Mouse (Mus musculus) mature B cell (primary cell): ENCODE results near the gene Arhgap31.

Experiments used
- in situ Hi-C: fragments of 300-500 bp; cut with MboI; formaldehyde crosslinking; loops from 2 replicates; pipeline ENCODE4 v1.14.3; 2019

The Arhgap31 gene

DNA sequence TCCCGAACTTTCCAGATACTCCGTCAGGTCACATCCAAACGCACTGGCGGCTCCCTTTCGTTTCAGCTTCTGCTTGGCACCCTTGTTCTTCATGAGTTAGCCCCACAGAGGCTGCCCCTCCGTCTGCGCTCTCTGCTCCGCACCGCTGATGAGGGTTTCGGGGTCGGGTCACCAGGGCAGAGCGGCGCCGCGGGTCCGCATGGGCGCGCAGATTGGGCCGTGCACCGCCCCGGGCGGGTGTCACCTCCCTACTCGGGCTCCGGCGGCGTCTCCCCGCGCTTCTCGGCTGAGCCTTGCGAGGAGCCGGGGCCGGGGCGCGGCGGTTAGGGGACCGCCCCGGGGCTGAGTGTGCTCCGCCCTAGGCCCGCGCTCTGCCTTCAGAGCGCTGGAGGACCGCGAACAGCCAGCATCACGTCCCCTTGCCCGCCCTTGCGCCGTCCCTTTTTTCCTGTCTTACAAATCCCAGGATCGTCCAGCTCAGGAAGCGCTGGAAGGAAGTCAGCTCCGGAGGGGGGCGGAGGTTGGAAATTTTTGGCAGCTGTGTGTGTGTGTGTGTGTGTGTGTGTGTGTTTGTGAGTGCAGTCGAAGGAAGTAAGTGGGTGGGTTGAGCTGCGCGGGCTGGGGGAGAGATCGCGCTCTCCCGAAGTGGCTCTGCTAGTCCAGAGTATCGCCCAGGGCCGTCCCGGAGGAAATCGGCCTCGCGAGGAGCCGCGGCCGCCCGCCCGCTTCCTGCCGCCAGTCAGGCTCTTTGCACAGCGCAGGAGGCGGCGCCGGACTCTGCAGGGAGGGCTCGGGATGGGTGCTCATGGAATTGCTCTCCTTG, at the start of gene Arhgap31:
Gene Arhgap31 (minus strand): TSS at position 694 of the 823 bp plus-strand sequence.
- in situ Hi-C loops = no loop called here

DNA sequence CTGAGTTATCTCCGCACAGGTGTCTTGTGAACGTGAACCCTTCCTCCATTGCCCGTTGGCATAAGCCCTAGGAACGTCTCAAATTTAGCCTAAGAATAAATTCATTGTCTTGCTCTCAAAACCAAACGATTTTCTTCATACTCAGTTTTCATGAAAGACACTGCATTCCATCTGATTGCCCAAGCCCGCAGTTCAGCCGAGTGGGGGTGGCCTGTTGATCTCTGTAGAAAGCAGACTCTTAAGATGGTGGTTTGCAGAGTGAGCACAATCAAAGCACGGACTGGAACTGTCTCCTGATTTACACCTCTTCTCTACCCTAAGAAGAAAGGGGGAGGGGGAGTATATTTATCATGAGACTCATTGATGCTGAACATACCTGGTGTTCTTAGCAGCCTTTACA, 49.3 kb upstream of the Arhgap31 start:
- in situ Hi-C loops = no loop called here

DNA sequence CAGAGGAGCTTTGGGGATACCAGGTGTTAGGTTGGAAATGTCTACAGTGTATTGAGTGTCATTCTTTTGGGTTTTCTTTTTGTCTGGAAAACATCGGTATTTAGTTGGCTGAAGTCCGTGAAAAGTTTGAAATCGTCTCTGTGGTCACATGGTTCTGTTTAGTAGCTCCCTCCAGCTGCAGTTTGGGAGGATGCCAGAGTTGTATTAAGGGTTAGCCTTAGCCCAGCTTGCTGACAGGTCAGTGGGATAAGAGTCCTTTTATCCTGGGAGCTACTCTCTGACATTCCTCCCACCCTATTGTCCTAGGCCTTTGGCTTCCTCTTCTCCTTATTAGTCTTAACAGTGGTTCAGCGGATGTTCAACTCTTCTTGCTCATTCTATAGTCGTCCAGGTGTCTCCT, 48.9 kb upstream of the Arhgap31 start:
- in situ Hi-C loops = no loop called here

DNA sequence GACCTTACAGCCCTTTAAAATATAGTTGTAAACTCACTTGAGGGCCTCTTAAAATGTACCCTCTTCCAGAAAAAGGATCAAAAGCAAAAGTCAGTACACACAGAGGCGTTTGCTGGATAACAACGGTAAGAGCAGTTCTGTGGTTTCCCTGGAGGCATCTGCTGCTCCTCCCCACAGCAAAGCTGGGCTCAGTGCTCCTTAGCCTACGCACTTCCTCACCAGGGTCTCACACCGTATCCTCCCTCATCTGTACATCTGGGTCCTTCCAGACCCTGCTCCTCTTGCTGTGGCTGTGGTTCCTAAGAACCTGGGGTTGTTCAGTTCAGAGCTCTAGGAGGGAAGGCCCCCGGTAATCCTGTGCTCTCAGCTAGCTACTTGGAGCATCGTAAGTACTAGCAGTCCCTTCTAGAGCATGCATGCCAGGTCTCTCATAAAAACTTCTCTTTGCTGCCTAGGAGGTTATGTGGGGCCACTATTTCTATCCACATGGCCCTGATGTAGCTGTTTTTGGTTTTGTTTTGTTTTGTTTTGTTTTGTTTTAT, 47.8 kb upstream of the Arhgap31 start:
- in situ Hi-C loops = no loop called here

DNA sequence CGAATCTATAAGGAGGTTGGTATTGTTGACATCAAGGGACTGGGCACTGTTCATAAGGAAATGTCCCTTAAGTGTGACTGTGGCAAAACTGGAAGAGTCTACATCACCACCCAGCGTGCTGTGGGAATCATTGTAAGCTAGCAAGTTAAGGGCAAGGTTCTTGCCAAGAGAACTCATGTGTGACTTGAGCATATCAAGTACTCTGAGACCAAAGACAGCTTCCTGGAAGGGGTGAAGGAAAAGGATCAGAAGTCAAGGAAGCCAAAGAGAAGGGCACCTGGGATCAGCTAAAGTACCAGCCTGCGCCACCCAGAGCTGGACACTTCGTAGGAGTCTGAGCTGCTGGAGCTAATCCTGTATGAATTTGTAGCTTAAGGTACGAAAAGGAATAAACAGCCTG, 47.2 kb upstream of the Arhgap31 start:
- in situ Hi-C loops = no loop called here

DNA sequence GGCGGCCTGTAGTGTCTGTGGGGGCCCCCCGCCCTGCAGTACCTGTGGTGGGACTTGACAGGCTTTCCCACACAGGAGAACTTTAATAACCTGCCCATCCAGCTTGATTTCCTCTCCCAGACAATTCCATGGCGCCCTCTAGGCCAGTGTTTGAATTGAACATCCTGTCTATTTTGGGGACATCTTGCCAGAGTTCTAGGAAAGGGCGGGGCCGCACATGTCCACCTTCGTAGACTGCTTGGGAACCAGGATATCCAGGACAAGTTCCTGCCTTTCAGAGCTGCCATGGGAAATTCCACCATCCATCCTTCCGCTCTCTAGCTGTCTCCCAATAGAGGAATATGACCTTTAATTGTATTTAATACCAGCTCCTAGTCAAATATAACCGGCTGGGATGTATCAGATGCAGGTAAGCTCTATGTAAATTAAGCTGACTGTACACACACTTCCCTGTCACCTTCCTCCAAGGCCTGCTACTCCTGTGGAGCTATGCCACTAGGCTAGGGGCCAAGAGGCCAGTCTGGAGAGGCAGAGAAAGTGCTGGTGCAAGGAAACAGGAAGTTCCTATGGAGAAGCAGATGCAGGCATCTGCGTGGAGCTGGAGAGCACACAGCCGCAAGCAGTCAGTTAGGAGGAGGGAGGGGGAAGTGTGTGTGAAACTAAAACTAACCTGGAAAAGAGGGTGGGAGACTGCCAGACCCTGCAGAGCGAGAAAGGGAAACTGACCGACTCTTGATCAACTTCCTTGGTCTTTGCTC, 45.2 kb upstream of the Arhgap31 start:
- in situ Hi-C loops = no loop called here

DNA sequence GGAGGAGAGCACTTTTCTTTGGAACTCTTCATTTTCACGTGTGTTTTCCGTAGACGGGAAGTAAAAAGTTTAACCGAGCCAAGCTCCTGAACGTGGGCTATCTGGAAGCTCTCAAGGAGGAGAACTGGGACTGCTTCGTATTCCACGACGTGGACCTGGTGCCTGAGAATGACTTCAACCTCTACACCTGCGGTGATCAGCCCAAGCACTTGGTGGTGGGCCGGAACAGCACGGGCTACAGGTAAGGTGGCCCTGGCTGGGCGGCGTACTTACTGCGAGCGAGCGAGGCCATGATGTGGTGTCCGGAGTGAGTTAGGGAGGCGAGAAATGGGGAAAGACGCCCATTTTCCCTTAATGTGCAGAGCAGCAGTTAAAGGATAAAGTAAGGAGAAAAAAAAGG, 44.6 kb upstream of the Arhgap31 start:
- in situ Hi-C loops = no loop called here

DNA sequence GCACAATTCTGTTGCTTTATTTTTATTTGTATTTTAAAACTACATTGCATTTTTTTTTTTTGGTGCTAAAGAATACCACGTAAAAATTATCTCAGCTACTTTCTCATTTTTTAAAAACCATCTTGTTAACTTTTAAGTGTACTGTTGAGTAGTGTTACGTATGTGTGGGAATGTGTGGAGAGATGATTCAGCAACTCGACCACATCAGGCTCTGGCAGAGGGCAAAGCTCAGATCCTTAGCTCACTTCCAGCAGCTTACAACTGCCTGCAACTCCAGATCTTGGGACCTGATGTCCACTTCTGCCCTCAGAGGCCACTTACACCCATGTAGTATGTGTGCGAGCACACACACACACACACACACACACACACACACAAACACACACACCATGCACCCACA, 43.5 kb upstream of the Arhgap31 start:
- in situ Hi-C loops = no loop called here

DNA sequence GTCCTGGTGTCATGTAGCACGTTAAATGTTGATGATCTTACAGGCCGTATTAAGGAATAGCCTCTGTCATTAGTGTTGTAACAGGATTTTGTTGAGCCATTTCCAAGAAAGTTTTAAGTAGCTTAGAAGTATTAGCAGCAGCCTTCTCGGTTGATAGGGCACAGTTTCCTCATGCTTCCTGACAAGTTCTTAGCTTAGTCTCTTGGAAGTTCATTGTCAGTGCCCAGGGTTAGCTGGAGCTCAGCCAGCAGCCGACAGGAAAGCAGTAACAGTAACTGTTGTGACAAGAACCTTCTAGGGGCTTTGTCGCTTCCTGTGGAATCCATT, 43.1 kb upstream of the Arhgap31 start:
- in situ Hi-C loops = no loop called here

DNA sequence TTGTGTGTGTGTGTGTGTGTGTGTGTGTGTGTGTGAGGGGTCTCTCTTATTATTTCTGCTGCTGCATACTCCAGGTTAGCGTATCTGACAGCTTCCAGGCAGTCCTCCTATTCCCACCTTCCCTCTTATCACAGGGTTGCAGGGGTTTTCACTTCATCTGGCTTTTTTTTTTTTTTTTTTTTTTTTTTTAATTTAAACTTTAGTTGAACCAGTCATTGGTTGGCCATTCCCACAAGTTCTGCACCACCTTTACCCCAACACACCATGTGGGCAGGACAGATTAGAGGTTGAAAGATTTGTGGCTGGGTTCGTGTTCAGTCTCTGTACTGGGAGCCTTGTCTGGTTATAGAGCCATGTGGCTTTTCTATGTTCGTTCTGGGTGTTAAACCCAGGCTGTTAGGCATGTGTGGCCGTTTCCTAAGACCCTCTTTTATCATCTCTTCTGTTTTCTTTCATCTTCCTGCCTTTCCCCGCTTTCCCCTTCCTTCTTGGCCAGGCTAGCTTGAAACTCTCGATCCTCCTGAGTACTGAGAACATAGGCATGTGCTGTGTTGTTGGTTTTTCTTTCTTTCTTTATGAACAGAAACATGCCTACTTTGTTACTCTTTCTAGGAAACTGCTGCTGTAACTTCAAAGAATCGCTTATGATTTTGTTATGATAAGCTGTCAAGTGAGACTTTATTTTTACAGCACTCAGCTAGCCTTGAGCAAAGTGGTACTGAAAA, 42.5 kb upstream of the Arhgap31 start:
- in situ Hi-C loops = no loop called here

DNA sequence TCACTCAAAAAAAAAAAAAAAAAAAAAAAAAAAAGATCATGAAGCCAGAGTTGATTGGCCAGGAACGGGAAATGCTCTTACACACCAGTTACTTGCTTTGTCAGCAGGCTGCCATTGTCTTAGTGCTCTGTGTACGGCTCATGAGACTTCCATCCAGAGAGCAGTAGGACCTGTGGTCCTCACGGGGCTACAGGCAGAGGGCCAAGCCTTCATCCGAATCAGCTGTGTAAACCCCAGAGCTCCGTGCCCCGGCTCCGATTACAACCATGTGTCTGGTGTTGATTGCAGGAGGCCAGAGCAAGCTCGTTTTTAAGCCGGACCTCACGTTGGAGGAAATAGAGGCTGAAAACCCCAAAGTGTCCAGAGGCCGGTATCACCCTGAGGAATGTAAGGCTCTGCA, 40.6 kb upstream of the Arhgap31 start:
- in situ Hi-C loops = no loop called here

DNA sequence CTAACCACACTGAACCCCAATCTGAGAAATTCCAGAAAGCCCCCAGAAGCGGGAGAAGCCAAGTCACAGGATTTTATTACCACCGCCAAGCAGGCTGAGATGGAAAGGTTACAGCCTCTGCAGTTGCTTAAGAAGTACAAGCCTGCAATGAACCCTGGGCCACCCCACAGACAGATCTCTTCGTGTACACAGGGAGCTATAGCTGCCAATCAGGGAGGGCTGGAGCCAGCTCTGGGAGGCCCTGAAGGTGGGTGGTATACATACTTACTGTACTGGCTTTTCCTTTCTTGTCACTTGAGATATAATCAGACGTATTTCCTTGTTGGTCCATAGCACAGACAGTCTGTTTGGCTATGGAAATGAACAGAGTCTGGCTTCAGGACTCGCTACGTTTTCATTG, 37.7 kb upstream of the Arhgap31 start:
- in situ Hi-C loops = no loop called here

DNA sequence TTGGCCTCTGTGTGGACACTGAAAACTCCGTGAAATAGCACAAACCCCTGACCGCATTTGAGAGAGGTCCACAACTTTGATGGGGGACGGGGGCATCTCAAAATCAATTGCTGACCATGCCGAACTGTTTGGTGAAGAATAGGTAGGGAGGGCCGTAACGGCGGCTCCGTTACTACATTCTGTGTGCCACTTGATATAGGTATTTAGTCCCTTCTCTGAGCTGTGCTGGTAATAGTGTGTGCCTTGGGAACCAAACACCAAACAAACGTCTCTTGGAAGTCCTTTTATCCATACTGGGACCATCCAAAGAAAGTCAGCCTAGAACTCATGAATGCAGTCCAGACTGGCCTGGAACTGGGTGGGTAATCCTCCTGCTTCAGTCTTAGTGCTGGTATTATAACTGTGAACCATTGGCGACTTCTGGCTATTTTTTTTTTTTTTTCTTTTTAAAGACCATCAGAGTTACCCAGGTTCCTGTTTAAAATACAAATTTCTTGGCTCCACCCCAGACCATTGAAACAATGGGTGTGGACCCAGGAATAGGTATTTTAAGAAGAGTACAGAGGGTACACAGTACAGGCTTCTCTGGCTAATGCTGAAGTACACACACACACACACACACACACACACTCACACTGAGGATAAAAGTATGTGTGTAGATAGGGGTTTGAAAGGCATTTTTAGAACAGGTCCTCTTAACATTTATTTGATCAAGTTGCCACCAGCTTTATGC, 31.0 kb upstream of the Arhgap31 start:
- in situ Hi-C loops = no loop called here

DNA sequence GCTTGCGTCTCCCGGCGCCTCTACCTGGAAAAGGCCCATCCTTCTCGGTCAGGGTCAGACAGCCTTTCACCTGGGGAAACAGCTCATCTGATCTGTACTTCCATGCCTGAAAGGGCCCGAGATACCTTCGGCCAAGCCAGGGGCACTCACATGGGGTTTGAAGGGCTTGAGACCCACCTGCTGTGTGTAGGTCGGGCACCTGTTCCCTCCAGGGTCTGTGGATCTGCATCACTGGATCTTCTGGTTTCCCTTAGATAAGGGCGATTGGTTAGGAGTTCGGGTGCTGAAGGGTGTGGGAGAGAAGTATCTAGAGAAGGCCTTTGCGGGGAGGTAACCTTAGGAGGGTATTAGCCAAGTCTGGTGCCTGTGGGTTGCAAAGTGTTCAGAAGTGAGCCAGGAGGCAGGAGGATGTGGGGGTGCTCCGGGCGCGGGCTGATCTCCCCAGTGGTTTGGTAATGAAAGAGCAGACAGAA, 29.6 kb upstream of the Arhgap31 start:
- in situ Hi-C loops = no loop called here

DNA sequence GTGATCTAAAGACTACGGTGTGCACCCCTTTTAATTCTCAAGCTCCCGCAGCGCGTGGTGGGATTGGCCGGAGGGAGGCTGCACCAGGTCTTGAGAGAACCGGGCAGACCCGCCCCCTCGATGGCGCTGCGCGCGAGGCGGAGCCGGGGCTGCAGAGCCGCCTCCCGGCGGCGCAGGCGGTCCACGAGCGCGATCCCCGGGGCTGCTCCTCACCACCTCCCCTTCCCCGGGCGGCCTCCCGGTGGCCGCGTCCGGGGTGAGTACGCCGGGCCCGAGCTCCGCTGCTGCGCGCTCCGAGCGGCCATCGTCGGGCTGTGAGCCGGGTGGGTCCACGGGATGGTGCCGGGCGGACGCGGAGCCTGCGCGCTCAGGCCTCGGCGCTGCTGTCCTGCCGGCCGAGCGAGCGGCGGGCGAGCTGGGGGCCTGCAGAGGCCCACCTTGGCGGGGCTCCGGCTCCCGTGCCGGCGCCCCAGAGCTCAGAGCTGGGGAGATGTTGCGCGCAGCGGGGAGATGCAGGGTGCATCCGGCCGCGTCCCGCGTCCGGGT, 29.1 kb upstream of the Arhgap31 start, which contains the start of gene B4galt4:
Gene B4galt4 (plus strand): TSS at position 152 of the 546 bp plus-strand sequence.
- in situ Hi-C loops = no loop called here

DNA sequence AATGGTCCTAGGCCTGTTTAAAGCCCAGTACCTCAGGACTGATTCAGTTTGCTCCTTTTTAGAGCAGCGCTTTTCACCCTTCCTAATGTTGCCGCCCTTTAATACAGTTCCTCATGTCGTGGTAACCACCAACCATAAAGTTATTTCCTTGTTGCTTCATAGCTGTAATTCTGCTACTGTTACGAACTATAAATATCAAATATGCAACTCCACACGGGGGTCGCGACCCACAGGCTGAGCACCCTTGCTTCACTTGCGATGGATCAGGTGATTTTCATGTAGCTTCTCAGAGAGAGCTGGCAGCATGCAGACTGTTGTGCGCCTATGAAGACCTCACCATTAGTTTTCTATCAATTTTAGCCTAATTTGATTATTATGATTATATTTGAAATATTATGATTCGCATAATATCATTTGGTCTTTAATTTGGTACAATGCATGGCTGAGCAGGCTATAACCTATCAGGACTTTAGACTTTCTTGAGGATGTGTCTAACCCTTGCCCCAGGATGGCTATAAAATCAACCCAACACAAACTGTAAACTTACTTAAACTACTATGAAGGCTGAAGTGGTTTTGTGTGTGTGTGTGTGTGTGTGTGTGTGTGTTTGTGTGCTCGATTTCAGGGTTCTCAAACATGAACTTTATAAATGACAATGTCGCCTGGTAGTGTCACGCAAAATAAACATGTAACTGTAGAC, 28.3 kb upstream of the Arhgap31 start:
- in situ Hi-C loops = no loop called here

DNA sequence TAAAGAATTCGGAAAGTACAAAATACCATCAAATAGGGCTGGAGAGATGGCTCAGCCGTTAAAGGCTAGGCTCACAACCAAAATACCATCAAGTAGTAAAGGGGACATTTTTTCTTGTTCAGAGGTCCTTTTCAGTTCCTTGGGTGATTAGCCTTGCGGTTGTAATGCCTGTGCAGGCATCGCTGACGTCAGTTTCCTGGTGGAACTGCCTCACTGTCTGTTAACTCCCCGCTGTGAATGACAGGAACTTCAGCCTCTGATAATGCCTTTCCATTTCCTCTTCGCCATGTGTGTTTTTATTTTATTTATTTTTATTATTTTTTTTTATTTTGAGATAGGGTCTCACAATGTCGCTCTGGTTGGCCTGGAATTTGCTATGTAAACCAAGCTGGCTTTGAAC, 17.8 kb upstream of the Arhgap31 start:
- in situ Hi-C loops = no loop called here

DNA sequence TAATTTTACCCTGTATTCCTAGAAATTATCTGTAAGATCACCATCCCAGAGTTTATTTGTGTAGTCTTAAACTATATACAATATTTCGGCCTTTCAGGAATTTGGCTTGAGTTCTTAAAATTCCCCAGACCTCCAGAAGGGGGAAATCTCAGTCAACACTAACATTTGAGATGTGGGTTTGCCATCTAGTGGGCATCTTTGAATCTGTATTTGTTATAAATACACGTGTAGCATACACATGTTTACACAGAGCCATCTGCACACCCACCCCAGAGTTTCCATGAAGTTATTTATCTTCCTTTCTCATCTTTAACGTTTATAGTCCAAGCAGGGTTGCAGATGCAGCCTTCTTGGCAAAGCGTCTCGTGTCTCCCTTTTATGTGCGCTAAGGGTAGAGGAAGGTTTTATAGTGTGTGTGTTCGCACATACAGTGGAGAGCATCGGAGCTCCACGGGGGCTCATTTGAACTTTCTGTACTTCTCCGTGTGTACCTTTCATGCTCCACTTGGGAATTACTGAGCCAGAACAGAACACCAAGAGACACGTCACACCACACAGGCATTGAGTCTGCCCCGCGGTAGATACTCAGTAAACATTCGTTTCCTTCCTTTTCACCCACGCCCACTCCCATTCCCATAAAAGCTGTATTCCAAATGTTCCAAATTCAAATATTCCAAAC, 16.7 kb upstream of the Arhgap31 start:
- in situ Hi-C loops = loop anchor here (10.0 kb wide), 2 partner anchors 105 to 385 kb away; partner anchors contain the start of genes Cox17, Gm21987 and Maats1

DNA sequence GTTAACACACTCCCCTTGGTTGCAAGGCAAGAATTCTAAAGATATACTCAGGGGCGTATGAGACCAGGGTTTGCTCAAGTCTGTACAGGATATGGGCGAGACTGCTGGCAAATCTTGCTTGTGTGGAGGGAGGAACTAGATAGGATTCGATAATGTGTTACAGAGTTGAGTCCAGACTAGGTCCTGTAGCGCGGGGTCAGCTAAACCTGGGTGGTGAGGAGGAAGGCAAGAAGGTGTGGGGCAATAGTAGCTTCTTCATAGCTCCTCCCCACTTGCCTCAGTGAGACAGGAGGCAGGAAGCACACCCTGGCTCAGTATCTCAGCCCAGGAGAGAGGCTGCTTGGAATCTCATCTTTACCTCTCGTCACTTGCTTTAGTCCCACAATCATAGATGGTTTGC, 16.1 kb upstream of the Arhgap31 start:
- in situ Hi-C loops = loop anchor here (10.0 kb wide), 2 partner anchors 104 to 384 kb away; partner anchors contain the start of genes Cox17, Gm21987 and Maats1
